Mouse (Mus musculus): Measurements from ENCODE around the gene Pi4ka.

GRCm38 (mm10) chr16:17280471-17280870 lies 125.6 kb downstream of the Pi4ka start:
- no peak for TF ChIP-seq CTCF (IDR thresholded peaks at IDR 0.05; ENCODE audit: low read depth, low read length)
- no peak for TF ChIP-seq POLR2A (IDR thresholded peaks at IDR 0.05; ENCODE audit: insufficient read depth, low read length)
- TF ChIP-seq EP300 (IDR thresholded peaks at IDR 0.05; ENCODE audit: insufficient read depth, low read depth, low read length) = no peak
